Mouse (Mus musculus) adrenal gland, adult (tissue): ENCODE data around the gene Ssbp3.

Experiments
- DNase-seq, 2 experiments: peaks; one replicate each; pipeline ENCODE4 v3.0.0; 2022 to 2023; ENCODE audit warnings: low spot score in 1 of 2; ENCODE audit not compliant: inconsistent age in 2 of 2

Ssbp3 gene

DNA sequence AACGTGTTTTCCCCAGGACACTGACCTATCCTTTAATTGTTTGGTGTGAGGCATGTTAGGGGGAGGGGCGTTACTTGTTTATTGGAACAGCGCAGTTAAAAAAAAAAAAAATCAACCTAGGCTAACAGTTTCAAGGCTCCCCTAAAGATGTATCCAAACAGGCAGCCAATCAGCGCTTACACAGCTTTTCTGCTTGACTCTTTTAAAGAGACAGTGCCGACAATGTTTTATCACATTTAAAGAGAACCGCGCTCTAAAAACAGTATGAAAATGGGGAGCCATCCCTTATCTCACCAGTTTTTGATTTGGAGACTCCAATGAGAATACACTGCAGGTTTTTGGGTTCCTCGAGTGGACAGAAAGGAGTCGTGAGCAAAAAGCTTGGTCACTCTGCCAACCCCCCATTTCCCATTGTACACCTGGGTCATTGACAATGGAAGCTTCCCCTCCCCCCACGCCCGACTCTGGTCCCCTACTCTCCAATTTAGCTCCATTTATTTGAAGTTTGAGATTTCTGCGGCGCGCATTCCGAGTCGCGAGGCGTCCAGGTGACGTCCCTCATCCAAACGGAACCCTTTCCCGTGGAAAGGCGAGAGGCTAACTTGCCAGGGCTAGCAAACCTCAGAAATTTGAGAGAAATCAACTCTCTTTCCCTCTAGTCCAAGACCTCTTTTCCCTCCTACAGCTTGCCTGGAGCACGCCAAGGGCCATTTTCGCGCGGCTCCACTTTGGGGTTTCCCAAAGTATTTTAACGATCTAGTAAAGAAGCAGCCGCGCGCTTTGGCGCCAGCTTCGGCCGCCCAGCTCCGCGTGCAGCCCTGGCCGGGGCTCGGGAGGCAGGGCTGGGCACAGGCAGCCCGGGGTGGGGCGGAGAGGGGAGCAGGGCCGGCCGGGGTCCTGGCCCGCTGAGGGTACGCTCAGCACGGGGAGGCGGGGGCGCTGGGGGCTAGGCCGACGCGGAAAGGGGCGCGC is at the start of gene Ssbp3:
Gene Ssbp3 (plus strand): TSS at position 501 of the 972 bp plus-strand sequence.
- DNase-seq, result peak; percentile 78 to 95

DNA sequence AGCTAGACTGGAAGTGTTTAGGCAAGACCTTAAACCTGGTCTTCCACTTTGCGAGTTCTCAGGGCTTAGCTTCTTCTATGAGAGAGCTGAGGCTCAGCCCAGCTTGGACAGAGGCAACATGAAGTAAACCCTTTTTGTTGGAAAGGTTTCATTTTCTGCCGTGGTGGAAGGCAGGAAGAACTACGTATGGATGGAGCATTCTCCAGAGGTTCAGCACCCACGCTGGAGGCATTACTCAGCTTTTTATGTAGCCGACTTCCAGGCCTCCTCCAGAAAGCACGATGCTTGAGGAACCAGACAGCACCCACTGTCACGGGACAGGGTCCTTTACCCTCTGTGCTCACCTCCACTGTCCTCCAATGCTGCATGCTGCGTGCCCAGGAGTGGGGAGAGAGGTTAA is 48.6 kb upstream of the Ssbp3 start:
- DNase-seq, result no peak

DNA sequence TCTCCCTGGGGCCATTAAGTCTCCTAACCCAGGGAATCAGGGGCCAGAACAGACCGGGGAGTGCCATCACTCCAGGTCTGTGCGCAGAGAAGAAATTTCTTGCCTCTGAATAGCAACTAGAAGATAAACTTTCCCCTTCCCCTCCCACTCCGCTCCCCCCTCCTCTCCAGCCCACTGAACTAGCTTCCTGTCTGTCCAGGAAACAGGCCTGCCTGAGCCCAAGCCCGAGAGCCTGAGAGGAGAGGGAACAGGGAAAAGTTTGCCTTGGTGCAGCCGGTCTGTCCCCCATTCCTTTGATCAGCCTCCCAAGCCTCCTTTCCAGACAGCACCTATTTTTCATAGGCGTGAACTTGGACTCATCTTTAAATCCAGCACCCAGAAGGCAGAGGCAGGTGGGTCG is 48.2 kb upstream of the Ssbp3 start:
- no peak for DNase-seq

DNA sequence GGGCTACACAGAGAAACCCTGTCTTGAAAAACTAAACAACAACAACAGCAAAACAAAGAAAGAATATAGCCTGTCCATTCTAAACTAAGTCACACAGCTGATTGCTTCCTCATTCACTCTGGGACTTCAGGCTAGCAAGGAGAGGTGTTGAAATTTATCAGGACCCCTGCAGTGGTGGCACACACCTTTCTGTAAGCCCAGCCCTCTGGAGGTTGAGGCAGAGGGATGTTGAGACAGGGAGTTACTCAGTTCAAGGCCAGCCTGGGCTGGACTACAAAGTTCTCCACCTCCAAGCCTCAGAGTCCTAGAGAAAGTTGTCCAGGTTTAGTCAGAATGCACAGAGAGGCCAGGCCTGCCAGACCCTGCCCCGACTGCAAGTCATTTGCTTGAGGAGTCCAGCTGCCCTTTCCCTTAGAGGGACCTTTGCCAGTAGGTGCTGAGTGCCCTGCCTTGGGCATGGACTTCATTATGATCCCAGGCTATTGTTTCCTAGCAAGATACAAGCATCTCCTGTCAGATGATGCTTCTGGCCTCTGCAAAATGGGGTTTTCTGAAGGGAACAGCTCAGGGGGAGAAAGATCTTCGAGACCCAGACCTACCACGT is 47.6 kb upstream of the Ssbp3 start:
- no peak for DNase-seq

DNA sequence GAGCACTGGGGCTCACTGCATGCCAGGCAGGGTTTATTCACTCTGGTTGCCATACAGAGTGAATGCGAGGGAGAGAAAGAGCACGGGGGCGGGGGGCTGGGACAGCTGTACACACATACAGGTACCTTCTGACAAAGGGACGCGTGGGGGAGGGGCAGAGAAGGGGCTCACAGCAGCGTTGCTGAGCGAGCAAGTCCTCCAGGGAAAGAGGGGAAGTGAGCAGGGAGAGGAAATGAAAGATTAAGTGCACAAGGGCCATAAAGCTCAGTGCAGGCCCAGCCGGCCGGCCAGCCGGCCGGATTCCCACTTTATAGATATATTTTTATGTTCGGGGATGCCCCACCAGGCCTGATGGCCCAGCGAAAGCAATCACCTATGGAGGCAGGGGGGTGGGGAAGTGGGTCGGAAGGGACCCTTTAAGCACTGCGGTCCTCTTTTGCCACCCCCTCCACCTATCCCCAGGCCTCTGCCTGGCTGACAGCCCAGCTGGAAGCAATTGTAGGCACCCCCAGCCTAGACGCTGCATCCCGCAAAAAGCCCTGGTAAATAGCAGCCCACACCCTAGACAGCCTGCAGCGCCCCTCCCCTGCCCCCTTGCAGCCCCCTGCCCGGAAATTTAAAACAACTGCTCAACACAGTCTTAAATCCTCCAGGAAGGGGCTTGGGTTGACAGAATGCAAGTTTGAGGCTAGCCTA is 44.9 kb upstream of the Ssbp3 start:
- DNase-seq, result no peak

DNA sequence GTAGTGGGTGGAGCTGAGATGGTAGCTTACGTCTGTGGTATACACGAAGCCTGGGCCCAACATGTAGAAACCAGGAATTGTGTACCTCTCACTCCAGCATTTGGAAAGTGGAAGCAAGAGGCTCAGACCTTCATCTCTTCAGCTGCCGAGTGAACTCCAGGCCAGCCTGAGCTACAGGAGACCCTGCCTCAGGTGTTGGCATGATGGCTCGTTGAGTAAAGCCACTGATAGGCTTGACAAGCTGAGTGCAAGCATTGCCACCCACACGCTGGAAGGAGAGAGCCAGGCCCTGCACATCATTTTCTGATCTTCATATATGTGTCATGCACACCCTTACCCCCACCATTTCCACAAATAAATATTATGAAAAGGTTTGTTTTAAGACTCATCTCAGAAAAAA is 44.1 kb upstream of the Ssbp3 start:
- DNase-seq, result no peak

DNA sequence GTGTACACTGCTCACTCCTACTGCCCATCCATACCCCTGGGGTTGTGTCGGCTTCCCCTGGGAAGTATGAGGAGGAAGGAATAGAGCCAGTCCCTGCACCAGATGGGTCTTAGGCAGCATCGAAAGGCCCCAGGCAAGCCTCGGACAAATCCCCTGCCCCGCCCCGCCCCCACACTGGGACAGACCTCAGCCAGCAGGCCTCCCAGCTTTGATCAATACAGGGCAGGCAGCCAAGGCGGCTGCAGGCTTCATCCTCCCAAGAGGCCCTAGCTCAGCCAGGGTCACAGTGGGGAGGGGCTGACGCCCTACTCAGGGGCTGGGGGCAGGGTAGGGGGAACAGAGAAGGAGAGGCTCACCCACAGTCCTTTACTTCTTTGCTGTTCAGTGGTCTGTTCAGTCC is 43.7 kb upstream of the Ssbp3 start:
- peak in 1 of 2 experiments; percentile 63 for DNase-seq

DNA sequence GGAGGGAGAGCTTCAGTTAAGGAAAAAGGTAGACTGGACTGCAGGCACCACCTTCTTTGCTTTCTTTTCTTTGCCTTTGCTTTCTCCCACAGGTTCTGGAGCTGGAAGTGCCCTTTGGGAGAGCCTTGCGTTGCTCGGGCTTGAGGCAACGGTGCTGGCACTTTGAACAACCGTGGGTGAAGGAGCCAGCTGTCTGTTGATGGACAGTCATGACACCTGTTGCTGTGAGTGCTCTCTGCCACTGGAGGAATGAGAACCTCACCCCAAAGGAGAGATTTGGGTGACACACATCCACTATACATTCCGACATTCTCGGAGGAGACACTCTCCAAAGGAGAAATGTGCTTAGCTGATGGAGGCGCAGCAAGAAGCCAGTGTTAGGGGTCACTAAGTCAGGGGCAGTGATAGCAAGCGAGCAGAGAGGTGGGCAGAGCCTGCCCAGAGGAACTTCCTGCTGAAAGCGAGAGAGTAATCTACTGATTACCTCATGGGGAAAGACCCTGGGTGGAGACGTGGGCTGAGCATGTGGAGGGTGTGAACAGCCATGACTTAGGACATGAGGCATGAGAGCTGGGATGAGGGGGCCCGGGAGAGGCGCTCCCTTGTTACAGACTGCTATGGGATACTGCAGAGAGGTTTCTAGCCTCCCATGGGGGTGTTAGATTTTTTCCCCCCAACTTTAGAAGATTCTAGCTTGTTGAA is 41.6 kb upstream of the Ssbp3 start:
- DNase-seq, result no peak

DNA sequence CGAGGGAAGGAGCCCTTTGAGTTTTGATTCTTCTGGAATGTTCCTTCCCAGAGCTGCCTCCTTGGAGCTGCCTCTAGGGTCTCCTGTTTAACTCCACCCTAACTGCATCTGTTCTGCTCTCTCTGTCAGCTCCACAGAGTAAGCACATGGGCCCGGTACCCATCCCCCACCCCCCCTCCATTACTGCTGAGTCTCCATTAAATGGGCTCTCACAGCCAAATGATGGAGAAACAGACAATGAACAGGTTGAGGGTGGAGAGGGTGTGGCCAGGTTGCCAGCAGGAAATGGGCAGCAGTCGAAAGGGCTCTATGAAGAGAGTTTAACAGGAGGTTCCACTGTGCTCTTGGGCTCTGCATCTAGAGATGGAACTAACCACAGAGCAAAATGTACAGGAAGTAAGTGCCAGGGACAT is 41.0 kb upstream of the Ssbp3 start:
- DNase-seq, result no peak

DNA sequence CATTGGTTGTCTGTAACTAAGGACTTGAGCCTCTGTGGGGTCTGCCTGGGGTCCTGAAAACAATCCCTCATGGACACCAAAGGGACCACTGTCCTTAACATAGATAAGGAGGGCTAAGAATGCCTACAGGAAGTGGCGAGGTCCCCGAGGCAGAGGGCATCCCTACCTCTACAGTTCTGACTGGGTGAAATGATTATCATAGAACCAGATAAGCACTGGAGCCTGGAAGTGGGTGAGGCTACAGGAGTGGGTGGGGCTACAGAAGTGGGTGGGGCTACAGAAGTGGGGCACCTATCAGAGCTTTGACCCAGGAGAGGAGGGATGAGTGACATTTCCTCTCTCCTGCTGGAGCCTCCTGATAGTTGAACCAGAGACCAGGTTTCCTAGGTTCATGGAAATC is 39.9 kb upstream of the Ssbp3 start:
- DNase-seq, result no peak

DNA sequence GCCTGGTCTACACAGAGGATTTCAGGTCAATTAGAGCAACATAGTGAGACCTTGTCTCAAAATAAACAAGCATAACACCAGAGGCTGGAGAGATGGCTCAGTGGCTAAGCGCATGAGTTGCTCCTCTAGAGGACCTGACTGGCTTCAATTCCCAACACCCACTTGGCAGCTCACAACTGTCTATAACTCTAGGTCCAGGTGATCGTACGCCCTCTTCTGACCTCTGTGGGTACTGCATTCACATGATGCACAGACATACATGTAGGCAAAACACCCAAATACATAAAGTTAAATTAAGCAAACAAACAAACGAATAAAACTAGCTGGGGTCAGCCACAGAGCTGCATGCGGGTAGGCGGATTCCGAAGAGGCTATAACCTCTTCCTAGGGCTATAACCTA is 36.0 kb upstream of the Ssbp3 start:
- no peak for DNase-seq

DNA sequence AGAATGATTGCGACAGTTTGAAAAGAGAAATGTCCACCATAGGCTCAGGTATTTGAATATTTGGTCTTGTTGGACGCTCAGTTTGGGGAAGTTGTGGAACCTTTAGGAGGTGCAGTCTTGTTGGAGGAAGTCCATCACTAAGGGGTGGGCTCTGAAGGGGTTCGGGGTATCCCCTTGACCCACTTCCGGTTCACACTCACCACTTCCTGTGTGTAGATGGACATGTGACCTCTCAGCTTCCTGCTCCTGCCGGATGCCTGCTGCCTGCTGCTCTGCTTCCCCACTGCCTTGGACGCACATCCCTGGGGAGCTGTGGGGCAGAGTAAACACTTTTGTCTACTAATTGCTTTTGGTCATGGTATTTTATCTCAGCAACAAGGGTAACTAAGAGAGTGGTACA is 29.4 kb upstream of the Ssbp3 start:
- DNase-seq, result no peak

DNA sequence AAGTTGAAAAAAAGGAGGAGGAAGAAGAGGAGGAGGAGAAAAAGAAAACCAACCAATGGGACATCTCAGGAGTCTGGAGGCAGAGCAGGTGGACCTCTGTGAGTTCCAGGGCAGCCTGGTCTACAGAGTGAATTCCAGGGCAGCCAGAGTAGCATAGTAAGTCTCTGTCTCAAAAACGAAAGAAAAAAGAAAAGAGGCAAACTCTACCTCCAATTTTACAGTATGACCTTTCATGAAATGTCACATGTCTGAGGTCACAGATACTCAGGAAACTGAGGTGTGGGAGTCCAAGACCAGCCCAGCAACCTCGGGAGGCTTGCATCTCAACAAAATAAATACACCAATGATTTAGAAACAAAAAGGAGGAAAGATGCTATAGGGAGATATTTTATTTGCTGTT is 27.4 kb upstream of the Ssbp3 start:
- no peak for DNase-seq

DNA sequence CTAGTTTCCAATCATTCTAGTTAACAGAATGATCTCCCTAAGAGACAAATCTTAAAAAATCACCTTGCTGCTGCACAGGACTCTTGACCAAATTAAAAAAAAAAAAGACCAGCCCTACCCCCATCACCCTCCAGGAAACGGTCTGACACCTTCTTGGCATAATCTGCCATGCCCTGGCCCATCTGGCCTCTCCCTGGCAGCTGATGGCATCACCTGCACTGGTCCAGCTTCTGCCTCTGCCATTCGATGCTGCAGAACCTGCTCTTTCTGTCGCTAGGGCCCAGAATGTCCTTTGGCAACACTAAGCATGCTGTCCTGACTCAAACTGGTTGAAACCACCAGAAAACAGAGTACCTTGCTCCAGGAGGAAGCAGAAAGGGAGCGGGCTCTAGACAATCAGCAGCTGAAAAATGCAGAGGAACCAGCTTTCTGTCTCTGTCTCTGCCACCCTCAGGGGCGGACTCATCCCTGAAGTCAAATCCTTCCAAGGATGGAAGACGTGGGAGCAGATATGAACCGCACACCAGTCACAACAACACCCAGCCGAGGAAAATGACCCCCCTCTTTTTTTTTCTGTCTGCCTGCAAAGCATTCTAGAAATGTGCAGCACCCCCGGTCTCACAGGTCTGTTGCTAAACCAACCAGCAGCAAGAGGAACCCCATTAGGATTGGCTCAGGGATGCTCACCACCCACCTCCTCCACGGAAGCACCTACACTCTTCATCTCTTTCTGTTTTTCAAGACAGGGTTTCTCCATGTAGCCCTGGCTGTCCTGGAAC is 24.0 kb upstream of the Ssbp3 start:
- no peak for DNase-seq

DNA sequence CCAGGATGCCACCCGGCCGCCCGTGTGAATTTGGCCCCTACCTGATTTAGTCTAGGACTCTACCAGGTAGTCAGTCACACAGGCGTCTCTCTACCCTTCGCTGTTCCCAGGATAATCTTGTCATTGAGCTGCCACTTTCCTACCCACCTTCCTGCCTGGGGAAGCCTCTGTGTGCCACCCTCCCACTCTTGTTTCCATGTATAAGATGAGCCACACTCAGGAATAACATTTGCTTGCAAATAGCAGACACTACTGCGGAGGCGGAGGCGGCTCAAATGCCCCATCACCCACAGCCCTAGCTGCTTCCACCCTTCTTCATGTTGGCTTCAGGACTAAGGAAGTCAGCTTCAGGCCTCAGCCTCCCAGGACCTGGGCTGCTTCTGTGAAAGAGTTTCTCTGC is 14.4 kb upstream of the Ssbp3 start:
- no peak for DNase-seq

DNA sequence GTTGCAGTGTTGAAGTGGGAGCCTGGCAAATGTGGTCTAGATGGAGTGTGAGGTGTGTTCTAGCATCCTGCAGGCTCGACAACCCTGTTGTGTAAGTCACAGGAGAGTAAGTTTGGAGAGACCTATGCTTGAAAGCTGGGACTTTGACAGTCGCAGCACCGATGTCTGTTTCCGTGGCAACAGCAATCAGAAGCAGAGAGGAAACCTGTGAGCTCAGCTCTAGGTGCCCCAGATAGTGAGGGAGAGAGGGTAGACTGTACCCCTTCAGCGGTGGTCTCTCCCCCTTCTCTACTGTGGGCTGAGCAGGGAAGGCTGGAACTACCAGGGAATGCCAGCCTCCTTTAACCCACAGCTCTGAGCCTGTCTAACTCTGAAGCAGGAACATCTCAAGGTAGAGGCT is 11.6 kb upstream of the Ssbp3 start:
- DNase-seq, result peak in 1 of 2 experiments; percentile 24

DNA sequence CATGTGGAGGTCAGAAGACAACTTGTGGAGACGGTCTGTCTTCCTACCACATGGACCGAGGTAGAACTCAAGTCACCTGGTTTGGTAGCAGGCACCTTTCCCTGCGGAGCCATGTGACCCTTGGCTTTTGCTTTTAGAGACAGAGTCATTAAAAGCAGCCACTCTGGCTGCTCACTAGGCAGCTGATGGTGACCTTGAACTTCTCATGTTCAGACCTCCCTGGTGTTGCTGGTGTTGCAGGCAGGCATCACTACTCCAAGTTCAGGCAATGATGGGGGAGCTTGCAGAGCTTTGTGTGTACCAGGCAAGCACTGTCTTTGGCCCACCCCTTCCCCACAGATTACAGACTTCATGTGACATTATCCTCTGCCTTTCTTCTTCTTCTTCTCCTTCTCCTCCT is 11.0 kb upstream of the Ssbp3 start:
- DNase-seq, result peak; percentile 12 to 53

DNA sequence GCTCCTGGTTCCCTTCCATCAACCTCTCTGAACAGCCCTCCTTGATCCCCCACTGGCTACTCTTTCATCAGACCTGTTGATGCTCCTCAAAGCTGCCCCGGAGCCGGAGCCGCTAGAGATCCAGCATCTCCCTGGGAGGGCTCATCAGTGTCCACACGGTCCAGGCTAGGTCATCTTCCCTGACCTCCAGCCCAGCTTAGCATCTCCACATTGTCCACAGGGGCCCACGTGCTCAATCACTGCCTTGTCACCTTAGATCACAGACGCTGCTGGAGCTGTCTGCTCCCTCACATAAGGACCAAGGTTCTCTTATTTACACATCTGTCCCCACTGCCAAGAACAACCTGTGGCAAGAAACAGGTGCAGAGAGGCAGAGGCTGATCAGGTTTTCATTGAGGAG is 9.8 kb upstream of the Ssbp3 start:
- DNase-seq, result no peak

DNA sequence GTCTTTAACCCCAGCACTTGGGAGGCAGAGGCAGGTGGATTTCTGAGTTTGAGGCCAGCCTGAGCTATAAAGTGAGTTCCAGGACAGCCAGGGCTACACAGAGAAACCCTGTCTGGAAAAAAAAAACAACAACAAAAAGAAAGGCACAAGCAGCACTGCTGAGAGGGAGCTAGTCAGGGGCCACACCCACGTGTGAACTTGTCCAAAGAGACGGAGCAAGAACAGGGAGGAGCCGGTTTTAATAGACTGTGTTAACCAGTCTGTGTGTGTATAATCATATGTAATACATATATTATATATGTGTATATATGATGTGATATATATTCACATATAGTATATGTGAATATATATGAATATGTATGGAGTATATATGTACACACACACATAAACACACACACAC is 8.9 kb upstream of the Ssbp3 start:
- no peak for DNase-seq

DNA sequence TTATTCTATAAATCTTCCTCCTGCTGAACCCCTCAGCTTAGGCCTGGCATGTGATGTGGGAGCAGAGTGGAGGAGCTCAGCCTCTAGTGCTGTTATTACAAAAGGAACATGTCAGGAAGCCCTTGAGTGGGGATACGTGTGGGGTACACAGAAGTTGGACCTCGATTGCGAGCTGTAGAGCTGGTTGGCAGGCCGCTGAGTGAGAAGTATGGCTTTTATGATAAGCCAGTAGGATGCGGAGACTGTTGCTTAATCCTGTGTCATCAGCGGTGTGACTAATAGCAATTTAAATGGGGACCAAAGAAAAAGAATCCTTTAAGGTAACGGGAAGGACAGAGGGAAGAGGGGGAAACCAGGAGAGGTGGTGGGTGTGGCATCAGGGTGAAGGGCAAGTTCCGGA is 8.3 kb upstream of the Ssbp3 start:
- peak in 1 of 2 experiments; percentile 52 for DNase-seq

DNA sequence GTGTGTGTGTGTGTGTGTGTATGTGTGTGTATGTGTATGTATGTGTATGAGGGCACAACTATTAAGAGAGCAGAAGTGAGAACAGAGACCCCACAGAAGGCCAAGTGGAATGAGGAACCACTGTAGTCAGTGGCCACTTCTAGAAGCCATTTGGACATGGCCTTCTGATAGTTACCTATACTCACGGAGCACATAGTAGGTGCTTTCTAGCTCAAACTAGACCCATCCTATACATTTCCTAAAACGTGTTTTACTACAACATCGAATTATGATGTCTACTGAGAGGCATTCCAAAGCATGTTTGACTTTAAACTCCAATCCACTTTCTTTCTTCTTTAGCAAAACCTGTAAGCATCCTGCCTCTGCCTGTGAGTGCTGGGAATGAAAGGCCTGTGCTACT is 4.6 kb upstream of the Ssbp3 start:
- DNase-seq, result no peak
